Mouse (Mus musculus) adrenal gland, postnatal 25 days (tissue): ENCODE results near the gene Ptpn7. TPM values are rescaled to one million over a fixed set of nuclear protein-coding genes. Genes with fewer than 3 reads are reported as not detected.

Experiments used
- DNase-seq: peaks from one replicate; pipeline ENCODE4 v3.0.0; 2021; ENCODE audit warnings: mixed read lengths
- total RNA-seq: library from RNA; stranded (reverse); gene quantifications from 2 replicates; pipeline ENCODE4 v1.2.3, GENCODE M21; 2021

The Ptpn7 gene
- total RNA-seq, 1 experiment from 2014 or later, result 1.5 TPM

DNA sequence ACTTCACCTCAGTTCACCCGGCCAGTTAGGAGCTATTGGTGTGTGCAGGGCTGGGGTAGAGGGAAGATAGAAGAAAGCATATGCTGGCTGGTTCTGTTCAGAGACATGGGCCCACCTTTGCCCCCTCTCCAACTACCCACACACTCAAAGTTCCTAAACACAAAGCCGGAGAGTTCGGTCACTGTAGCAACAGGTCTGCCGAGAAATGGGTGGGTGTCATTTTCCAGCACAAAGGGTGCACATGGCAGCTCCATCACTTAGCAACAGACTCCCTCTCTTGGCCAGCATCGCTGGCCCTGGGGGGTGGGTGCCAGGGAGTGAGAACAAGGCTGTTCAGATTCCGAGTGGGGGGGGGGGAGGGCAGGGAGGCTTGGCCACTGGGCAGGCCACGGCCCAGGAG, 26.6 kb downstream of the Ptpn7 start:
- DNase-seq, result no peak

DNA sequence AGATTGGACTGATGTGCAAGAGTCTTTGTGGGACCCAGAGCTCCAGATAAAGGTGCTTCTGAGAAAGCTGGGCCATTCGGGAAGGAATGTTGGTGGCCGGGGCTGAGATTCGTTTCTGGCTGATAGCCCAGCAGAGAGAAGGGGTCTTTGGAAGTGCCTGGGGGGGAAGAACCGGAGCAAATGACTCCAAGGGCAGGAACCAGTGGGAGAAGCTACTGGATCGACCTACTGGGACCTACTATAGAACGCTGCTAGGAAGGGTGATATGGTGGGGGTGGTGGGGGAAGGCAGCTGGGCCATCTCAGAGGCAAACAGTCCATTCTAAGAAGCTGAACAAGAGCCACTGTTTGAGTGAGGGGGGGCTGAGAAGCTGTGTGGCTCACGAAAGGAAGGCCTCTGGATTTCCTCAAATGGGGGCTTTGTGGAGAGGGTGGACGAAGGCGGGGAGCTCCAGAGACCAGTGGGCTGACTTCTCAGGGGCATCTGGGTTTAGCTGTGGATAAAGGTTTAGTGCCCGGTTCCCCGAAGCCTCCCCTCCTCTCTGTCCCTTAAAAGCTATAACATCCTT, 27.1 kb downstream of the Ptpn7 start:
- no peak for DNase-seq

DNA sequence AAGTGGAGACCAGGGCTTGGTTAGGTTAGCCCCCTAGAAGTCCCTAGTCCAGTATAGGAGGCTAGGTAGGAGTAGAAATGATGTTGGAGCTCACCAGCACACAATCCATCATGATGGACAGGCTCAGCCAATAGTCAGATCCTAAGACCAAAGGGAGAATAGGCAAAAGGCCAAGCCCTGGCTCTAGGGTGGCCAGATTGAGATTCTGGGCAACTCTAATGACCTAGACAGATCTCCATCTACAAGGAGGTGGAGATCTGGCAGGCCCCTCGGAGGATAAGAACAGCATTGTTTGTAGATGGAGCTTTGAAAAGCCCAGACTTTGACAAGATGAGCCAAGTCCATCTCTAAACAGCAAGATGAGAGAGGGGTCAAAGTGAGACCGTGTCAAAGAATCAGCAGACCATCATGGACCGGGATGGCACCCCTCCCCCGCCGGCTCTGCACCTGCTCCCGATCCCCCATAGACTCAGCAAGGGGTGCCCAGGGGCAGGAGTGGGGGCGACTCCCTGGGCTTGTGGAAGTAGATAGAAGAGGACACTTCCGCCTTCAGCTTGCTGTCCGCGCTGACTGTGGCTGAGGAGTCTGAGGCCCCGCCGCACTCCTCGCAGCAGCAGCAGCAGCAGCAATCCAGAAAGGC, 28.0 kb downstream of the Ptpn7 start:
- DNase-seq, result no peak

DNA sequence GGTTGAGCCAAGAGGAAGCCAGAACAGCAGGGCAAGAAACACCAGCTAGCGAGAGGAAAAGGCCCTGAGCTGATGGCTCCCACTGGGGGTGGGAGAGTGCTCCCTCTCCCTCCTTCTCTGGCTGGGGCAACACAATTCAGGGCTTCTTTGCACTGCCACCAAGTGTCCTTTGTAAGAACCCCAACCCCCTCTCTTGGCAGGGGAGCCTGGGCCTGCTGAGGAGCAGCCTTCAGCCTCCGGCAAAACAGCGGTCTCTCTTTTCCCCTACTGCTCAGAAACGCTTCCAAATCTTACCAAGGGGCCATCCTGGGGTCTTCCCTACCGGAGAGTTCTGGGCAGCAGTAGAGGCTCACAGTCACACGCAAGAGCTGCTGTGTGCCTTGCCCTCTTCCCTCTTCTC, 30.2 kb downstream of the Ptpn7 start:
- no peak for DNase-seq

DNA sequence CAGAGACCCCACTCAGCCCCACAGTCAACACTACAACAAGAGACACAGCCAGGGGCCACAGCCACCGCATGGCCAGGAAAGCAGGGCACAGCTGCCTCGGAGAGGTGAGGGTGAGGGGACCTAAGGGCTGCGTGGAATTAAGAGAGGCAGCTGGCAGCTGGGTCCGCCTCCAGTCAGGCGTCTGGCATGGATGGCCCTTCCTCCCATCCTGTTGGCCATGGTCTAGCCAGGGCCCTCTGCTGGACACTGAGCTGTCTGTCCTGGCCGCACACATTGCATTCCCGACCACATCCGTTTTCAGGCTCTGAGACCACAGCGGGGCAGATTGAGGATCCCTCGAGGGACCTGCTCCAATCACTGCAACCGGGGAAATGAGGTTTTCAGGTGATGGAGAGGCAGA, 34.9 kb downstream of the Ptpn7 start, which contains the start of gene Gpr37l1:
TSS of gene Gpr37l1 (minus strand) at position 247 of the 400 bp plus-strand sequence.
- no peak for DNase-seq

- DNase-seq, result no peak
Observed at GRCm38 (mm10) chr1:135168453-135169200, 36.1 kb downstream of the Ptpn7 start.

DNA sequence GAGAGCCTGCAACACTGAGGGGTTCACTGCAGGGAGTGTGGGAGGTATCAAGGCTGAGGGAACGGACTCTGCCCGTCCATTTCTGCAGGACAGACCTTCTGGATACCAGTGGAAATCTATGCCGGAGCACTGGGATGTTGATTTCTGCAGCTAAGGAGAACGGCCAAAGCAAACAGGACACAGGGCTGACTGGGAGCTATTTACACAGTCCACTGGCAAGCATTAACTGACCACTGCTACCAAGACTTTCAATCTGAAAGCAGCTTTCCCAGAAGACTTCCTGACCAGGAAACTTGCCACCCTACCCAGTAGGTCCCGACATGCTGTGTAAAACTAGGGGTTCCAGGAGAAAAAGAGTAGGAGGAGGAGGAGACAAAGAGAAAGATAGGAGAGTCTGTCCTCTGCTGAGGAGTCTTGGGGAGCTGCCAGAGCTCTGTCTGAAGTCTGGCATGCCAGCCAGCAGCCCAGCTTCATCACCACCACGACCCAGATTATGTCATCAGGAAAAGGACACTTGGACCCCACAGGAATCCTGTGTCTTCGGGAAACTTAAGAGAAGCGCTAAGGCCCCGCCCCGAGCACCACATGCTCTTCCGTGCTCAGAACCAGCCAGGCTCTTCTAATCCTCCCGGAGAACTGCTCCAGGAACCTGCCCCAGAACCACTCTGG, 37.2 kb downstream of the Ptpn7 start:
- DNase-seq, result peak; percentile 62

DNA sequence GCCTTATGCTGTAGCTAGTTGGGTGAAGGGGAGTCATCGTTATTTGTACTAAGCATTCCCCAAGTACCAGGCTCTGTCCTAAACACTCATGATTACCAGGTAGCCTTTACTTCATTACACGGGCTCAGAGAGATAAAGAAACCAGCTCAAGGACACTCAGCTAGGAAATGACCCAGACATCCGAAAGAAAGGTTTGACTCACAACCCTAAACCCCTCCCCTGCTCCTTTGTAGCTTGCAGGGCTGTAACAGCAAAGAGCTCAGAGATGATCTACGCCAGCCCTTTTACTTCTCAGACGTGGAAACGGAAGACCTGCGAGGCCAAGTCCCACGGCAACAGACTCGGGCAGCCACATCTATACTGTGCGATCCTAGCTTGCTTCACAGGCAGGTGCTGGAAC, 37.8 kb downstream of the Ptpn7 start:
- DNase-seq, result no peak

DNA sequence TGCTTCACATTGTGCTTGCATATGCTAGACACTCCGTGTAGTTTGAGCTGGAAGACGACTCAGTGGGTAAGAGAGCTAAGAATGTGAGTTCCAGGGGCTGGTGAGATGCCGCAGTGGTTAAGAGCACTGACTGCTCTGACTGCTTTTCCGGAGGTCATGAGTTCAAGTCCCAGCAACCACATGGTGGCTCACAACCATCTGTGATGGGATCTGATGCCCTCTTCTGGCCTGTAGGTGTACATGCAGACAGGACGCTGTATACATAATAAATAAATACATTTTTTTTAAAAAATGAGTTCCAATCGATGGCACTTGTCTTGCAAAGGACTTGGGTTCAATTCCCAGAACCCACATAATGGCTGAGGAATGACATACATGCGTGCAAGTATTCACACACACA, 38.7 kb downstream of the Ptpn7 start:
- no peak for DNase-seq

- DNase-seq, result peak; percentile 45
Observed at GRCm38 (mm10) chr1:135171984-135172383, 39.5 kb downstream of the Ptpn7 start.

DNA sequence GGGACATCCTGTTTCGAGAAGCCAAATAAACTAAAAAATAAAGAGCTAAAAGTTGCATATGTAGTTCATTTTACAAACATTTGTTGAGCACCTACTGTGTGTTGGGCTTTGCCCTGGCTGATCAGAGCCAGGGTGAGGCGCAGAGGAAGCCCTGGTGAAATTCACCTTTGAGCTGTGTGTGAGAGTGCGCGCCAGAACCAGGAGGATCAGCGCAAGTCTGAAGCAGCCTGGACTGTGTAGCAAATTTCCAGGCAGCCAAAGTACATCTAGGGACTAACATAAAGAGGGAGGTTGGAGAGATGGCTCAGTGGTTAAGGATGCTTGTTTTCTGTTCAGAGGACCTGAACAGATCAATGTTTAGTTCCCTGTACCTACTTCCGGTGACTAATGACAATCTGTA, 40.8 kb downstream of the Ptpn7 start:
- DNase-seq, result no peak

DNA sequence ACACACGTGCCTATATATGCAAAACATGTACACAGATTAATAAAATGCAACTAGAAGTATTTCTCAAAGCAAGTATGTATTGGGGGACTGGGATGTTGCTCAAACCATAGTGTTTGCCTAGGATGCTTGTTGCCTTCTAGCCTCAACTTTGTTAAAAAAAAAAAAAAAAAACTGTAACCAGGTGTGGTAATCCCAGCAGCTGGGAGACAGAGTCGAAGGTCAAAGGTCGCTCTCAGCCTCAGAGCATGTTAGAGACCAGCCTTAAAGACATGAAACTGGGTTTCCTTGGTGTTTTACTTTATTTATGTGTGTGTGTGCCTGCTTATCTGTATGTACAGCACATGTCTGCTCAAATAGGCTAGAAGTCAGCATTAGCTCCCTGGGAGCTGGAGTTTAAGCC, 42.7 kb downstream of the Ptpn7 start:
- no peak for DNase-seq

GRCm38 (mm10) chr1:135177724-135178123, 45.2 kb downstream of the Ptpn7 start:
- no peak for DNase-seq

DNA sequence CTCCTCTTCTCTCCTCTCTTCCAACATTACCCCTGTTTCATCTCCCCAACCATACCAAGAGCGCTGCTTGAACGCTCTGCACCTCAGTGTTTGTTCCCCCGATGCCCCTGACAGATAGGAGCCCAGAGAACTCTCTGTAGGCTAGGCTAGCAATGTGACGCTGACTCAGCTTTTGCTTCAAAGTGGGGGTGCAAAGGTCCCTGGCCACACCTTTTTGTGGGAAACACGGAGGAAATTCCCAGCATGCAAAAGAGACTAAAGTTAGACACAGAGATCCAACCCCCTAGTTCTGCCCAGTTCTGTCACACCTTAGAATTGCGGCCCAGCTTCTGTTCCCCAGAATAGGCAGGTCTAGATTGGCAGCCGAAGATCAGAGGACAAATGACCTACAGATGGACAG, 46.4 kb downstream of the Ptpn7 start:
- DNase-seq, result no peak

GRCm38 (mm10) chr1:135180830-135181229, 48.3 kb downstream of the Ptpn7 start:
- no peak for DNase-seq

GRCm38 (mm10) chr1:135181275-135181674, 48.8 kb downstream of the Ptpn7 start:
- DNase-seq, result no peak

GRCm38 (mm10) chr1:135181880-135182623, 49.6 kb downstream of the Ptpn7 start:
- DNase-seq, result peak; percentile 67

GRCm38 (mm10) chr1:135182975-135183374, 50.5 kb downstream of the Ptpn7 start:
- DNase-seq, result no peak

GRCm38 (mm10) chr1:135183448-135183847, 50.9 kb downstream of the Ptpn7 start:
- peak; percentile 39 for DNase-seq

GRCm38 (mm10) chr1:135183941-135184570, 51.6 kb downstream of the Ptpn7 start:
- DNase-seq, result no peak

GRCm38 (mm10) chr1:135185936-135186335, 53.4 kb downstream of the Ptpn7 start:
- no peak for DNase-seq

DNA sequence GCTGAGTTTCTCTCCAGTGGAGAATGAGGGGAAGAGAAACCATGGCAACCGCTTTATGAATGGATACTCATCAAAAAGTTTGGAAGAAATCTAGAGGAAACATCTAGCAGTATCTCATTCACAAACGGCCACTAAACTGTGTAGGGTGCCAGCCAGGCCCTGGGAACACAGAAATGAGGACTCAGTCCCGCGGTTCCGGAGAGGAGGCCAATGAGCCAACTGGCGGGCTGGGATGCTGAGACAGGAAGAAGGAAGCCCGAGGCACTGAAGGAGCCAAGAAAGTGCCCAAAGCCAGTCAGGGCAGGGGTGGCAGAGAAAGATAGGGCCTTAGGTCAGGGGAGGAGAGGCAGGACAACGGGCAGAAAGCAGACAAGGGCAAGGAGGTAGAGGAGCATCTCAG, 53.9 kb downstream of the Ptpn7 start:
- no peak for DNase-seq
